Mouse (Mus musculus) cortical plate, adult 2 months (tissue): ENCODE measurements at regions not wholly inside any gene's neighbourhood (a gene's known extent, or its start where the extent isn't known, plus 50 kb on each side); places are given as distances from the start of the nearest gene placed in this dataset.

ENCODE experiments used
- CTCF ChIP-seq: fragments of 200-500 bp; IDR thresholded peaks from 2 replicates; pipeline ENCODE4 v1.5.1; 2011; ENCODE audit warnings: mild to moderate bottlenecking, control low read depth, low read length; ENCODE audit not compliant: insufficient read depth; ENCODE audit errors: extremely low read depth
- POLR2A ChIP-seq: fragments of 200-500 bp; IDR thresholded peaks from 2 replicates; pipeline ENCODE4 v1.6.1; 2011; ENCODE audit warnings: mild to moderate bottlenecking, low read length, control low read depth; ENCODE audit not compliant: insufficient read depth; ENCODE audit errors: extremely low read depth

DNA sequence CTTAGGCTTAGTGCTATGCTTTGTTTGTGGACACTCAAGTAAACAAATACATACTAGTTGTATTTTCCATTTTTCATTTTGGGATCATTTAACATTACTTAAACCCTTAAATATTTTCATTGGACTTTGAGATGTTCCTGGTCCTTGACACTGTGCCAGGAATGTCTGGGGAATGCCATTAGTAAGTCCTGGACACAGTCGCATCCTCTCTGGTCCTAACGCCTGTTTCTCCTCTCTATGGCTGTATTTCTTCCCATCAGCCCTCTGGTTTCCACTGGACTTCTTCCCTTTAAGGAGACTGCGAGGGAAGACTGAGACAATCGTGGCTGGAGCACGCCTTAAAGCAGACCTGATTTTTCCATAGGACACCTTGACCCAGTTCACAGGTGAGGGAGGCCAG, 96.8 kb upstream of the Galnt15 start:
- TF ChIP-seq CTCF (no peak), POLR2A (no peak)
